9 mouse cellular contexts compared by ENCODE assay signal in genomic region chr7:38131186-38131585, GRCm38 (mm10). TPM values are rescaled to one million over a fixed set of nuclear protein-coding genes. Genes with fewer than 3 reads are reported as not detected.
DNase-seq lines count a peak whose midpoint lies in the region; ATAC-seq and TF ChIP-seq lines count a peak whose summit lies in the region.
"Had no signal": no experiment of that assay in that cellular context is flagged by ENCODE, and none has a peak within 500 bp of the region (broad histone marks: within the 10 kb centered on the region; RNA-seq: fewer than 3 reads in every experiment).

No protein-coding gene starts in this region.

- H3K4me2 ChIP-seq in hindbrain, postnatal 0 days (ENCODE audit: low read depth, low read length), result no peak overlapping the region
- no peak overlapping the region for H3K4me2 ChIP-seq in liver, embryonic 14.5 days (ENCODE audit: low read depth)

- peak; percentile 66 for TF ChIP-seq CTCF in left cerebral cortex, adult 2 months (IDR thresholded peaks at IDR 0.05)
- peak; percentile 79 for TF ChIP-seq CTCF in hindbrain, postnatal 0 days (IDR thresholded peaks at IDR 0.05; ENCODE audit: low read depth)
- peak; percentile 71 for TF ChIP-seq CTCF in liver, embryonic 14.5 days (IDR thresholded peaks at IDR 0.05; ENCODE audit: low read depth)

- H3K36me3 ChIP-seq in hindbrain, postnatal 0 days (ENCODE audit: insufficient read depth, low read length), result no peaks in the 10 kb centered on the region
- no peaks in the 10 kb centered on the region for H3K36me3 ChIP-seq in liver, embryonic 14.5 days (replicated peaks; ENCODE audit: control insufficient read depth, insufficient read depth, low read depth)

- WGBS in hindbrain, postnatal 0 days, result 34% methylated on average over 5 of the region's 5 CpGs
- WGBS in liver, embryonic 14.5 days (ENCODE audit: insufficient replicate concordance), result 24% methylated on average over 5 of the region's 5 CpGs

- no peak for TF ChIP-seq EP300 in liver, embryonic 14.5 days (IDR thresholded peaks at IDR 0.05; ENCODE audit: low read depth)

- no peak overlapping the region for H3K27ac ChIP-seq in left cerebral cortex, adult 2 months
- H3K27ac ChIP-seq in hindbrain, postnatal 0 days, result no peak overlapping the region
- H3K27ac ChIP-seq in liver, embryonic 14.5 days, result no peak overlapping the region

- intact Hi-C loops in left cerebral cortex, adult 2 months (cut with DNase I), result loop anchor here (2.0 kb wide), 1 partner anchor 70 kb away; no protein-coding TSS in a partner anchor

- H3K9ac ChIP-seq in hindbrain, postnatal 0 days (replicated peaks; ENCODE audit: low read length), result no peak overlapping the region
- H3K9ac ChIP-seq in liver, embryonic 14.5 days (replicated peaks), result no peak overlapping the region

- no peaks in the 10 kb centered on the region for H3K9me3 ChIP-seq in hindbrain, postnatal 0 days (ENCODE audit: low read length)
- H3K9me3 ChIP-seq in liver, embryonic 14.5 days (ENCODE audit: control insufficient read depth, low read length), result no peaks in the 10 kb centered on the region
- H3K9me3 ChIP-seq: megakaryocyte, embryonic 14.5 days had no signal

- ATAC-seq in hindbrain, postnatal 0 days, result peak; percentile 57; the same call in 1 of the 2 replicates
- ATAC-seq in liver, embryonic 14.5 days (ENCODE audit: insufficient read depth), result no peak; the same call in 1 of the 2 replicates
- ATAC-seq in neutrophil, adult 5-6 weeks (ENCODE audit: extremely low read depth, insufficient number of reproducible peaks, low FRiP score, poor library complexity, severe bottlenecking), result peak; percentile 62; the same call in 1 of the 2 replicates

- H3K4me1 ChIP-seq in hindbrain, postnatal 0 days (ENCODE audit: insufficient read depth, low read length), result no peaks in the 10 kb centered on the region
- H3K4me1 ChIP-seq in liver, embryonic 14.5 days (replicated peaks; ENCODE audit: control insufficient read depth in 2 of 2, insufficient read depth in 2 of 2, low read length in 1 of 2), result no peaks in the 10 kb centered on the region

- peak in 1 of 2 experiments; percentile 31 for DNase-seq in left cerebral cortex, adult 2 months (ENCODE audit: extremely low spot score in 1 of 2, low spot score in 2 of 2)
- DNase-seq in left cerebral cortex, adult 11 months (ENCODE audit: low spot score), result no peak
- DNase-seq in MN1 (ENCODE audit: low spot score), result peak; percentile 25
- DNase-seq in c-Kit-positive CD71-positive TER-119-positive erythroid progenitor cells, embryonic 14.5 days (ENCODE audit: low spot score), result peak; percentile 25
- DNase-seq in hindbrain, postnatal 0 days (ENCODE audit: low spot score), result peak; percentile 74
- DNase-seq in liver, embryonic 14.5 days (ENCODE audit: low read depth in 3 of 3, low spot score in 3 of 3), result peak; percentile 9 to 12 (median 10)
- no peak for DNase-seq in ovary, adult 18-20 months (ENCODE audit: low spot score)

- H3K4me3 ChIP-seq in left cerebral cortex, adult 2 months, result no peak overlapping the region
- no peak overlapping the region for H3K4me3 ChIP-seq in hindbrain, postnatal 0 days (ENCODE audit: low read length)
- no peak overlapping the region for H3K4me3 ChIP-seq in liver, embryonic 14.5 days (ENCODE audit: insufficient read depth in 1 of 2, low read depth in 2 of 2, low read length in 2 of 2)
- H3K4me3 ChIP-seq: megakaryocyte, embryonic 14.5 days had no signal

- no peaks in the 10 kb centered on the region for H3K27me3 ChIP-seq in hindbrain, postnatal 0 days (ENCODE audit: insufficient read depth, low read length)
- H3K27me3 ChIP-seq in liver, embryonic 14.5 days (ENCODE audit: control insufficient read depth, insufficient read depth, low read length), result no peaks in the 10 kb centered on the region

RNA-seq across cellular contexts. Expression of gene Ccne1, which starts 23.9 kb away (rescaled TPM):
- 10 to 100 TPM; 20.0 to 21.8 TPM for total RNA-seq in left cerebral cortex, adult 2 months (2021)
- total RNA-seq in hindbrain, postnatal 0 days (2014; rRNA removed), result 11.5 and 15.7 TPM in 2 replicates
- 19.7 and 20.6 TPM in 2 replicates for polyA plus RNA-seq in hindbrain, postnatal 0 days (2015; fragmentation: Nextera tagmentation; extraction: Ambion mirVana)
- 51.2 and 71.1 TPM in 2 replicates for polyA plus RNA-seq in liver, embryonic 14.5 days (2012; rRNA removed)
- polyA plus RNA-seq in liver, embryonic 14.5 days (2014; fragmentation: Nextera tagmentation; extraction: Ambion mirVana), result 87.8 and 94.9 TPM in 2 replicates
- total RNA-seq in neutrophil, adult 5-6 weeks (2017), result 5.6 and 8.6 TPM in 2 replicates

RNA-seq across cellular contexts. Expression of gene 1600014C10Rik, which starts 51.8 kb away (rescaled TPM):
- 10 to 100 TPM; 20.7 to 24.0 TPM for total RNA-seq in left cerebral cortex, adult 2 months (2021)
- 34.9 and 35.8 TPM in 2 replicates for total RNA-seq in hindbrain, postnatal 0 days (2014; rRNA removed)
- 25.6 and 26.1 TPM in 2 replicates for polyA plus RNA-seq in hindbrain, postnatal 0 days (2015; fragmentation: Nextera tagmentation; extraction: Ambion mirVana)
- 3.6 and 4.7 TPM in 2 replicates for polyA plus RNA-seq in liver, embryonic 14.5 days (2012; rRNA removed)
- polyA plus RNA-seq in liver, embryonic 14.5 days (2014; fragmentation: Nextera tagmentation; extraction: Ambion mirVana), result 10.3 and 11.2 TPM in 2 replicates
- total RNA-seq in neutrophil, adult 5-6 weeks (2017), result 44.3 and 52.8 TPM in 2 replicates

Comparison
In these comparisons a context has a peak if more than half of its experiments do, and no peak if none do; other contexts are left out.
1. DNase-seq: peak in MN1 (single experiment), c-Kit-positive CD71-positive TER-119-positive erythroid progenitor cells, embryonic 14.5 days (single experiment), hindbrain, postnatal 0 days (single experiment) and liver, embryonic 14.5 days (3 of 3); none in left cerebral cortex, adult 11 months (single experiment) and ovary, adult 18-20 months (single experiment).
2. Peak in every context shown above with its lines, with median percentiles within 50 percentile points of each other: CTCF ChIP-seq.